ENCODE assay signal across 9 mouse cellular contexts in genomic region chr6:71803609-71804008, GRCm38 (mm10). TPM values are rescaled to one million over a fixed set of nuclear protein-coding genes. Genes with fewer than 3 reads are reported as not detected.
DNase-seq lines count a peak whose midpoint lies in the region; ATAC-seq and TF ChIP-seq lines count a peak whose summit lies in the region.
"Had no signal": no experiment of that assay in that cellular context is flagged by ENCODE, and none has a peak within 500 bp of the region (broad histone marks: within the 10 kb centered on the region; RNA-seq: fewer than 3 reads in every experiment).

No protein-coding gene starts in this region.

- DNase-seq in frontal cortex, postnatal 36 days (ENCODE audit: low spot score in 2 of 2) = no peak
- DNase-seq in left cerebral cortex, adult 2 months (ENCODE audit: extremely low spot score in 1 of 2, low spot score in 2 of 2) = no peak
- no peak for DNase-seq in left cerebral cortex, adult 11 months (ENCODE audit: low spot score)
- DNase-seq in midbrain, postnatal 0 days (ENCODE audit: low spot score) = no peak
- DNase-seq in natural killer cell, adult 2 months (ENCODE audit: low spot score in 2 of 2) = no peak
- DNase-seq in spleen, postnatal 36 days (ENCODE audit: low spot score in 2 of 2) = no peak

- TF ChIP-seq CTCF in left cerebral cortex, adult 2 months (IDR thresholded peaks at IDR 0.05) = no peak
- TF ChIP-seq CTCF in midbrain, postnatal 0 days (IDR thresholded peaks at IDR 0.05) = no peak

- no peak overlapping the region for H3K4me2 ChIP-seq in hindbrain, embryonic 12.5 days (replicated peaks)
- H3K4me2 ChIP-seq in midbrain, postnatal 0 days (ENCODE audit: low read depth, low read length, poor library complexity, severe bottlenecking) = no peak overlapping the region
- H3K4me2 ChIP-seq: embryonic facial prominence, embryonic 13.5 days had no signal

- peak; percentile 6 for ATAC-seq in frontal cortex, adult (ENCODE audit: low TSS enrichment)
- ATAC-seq in hindbrain, embryonic 12.5 days (ENCODE audit: low FRiP score) = peak; percentile 44; the same call in 1 of the 2 replicates
- 0 out of 2 replicates have a peak, but pooled peaks have one; percentile 9 for ATAC-seq in midbrain, postnatal 0 days (ENCODE audit: low FRiP score)

- no peaks in the 10 kb centered on the region for H3K9me3 ChIP-seq in hindbrain, embryonic 12.5 days (replicated peaks)
- H3K9me3 ChIP-seq in midbrain, postnatal 0 days (ENCODE audit: low read length) = no peaks in the 10 kb centered on the region
- H3K9me3 ChIP-seq: embryonic facial prominence, embryonic 13.5 days had no signal

- H3K27me3 ChIP-seq in hindbrain, embryonic 12.5 days = no peaks in the 10 kb centered on the region
- no peaks in the 10 kb centered on the region for H3K27me3 ChIP-seq in midbrain, postnatal 0 days (ENCODE audit: insufficient read depth, low read length)

- 95% methylated on average over 1 of the region's 1 CpGs for WGBS in hindbrain, embryonic 12.5 days
- WGBS in midbrain, postnatal 0 days = 88% methylated on average over 1 of the region's 1 CpGs

- intact Hi-C loops in left cerebral cortex, adult 2 months (cut with DNase I) = loop anchor here (1.0 to 5.0 kb wide), 8 partner anchors 56 to 651 kb away; partner anchors contain the start of genes Kdm3a, Reep1, Rmnd5a and Rnf103

- H3K9ac ChIP-seq in hindbrain, embryonic 12.5 days = no peak overlapping the region
- peak overlapping the region; percentile 33; the same call in 1 of the 2 replicates for H3K9ac ChIP-seq in midbrain, postnatal 0 days (replicated peaks; ENCODE audit: low read length, poor library complexity, severe bottlenecking)
- H3K9ac ChIP-seq: embryonic facial prominence, embryonic 13.5 days had no signal

- no peak overlapping the region for H3K4me3 ChIP-seq in left cerebral cortex, adult 2 months
- no peak overlapping the region for H3K4me3 ChIP-seq in hindbrain, embryonic 12.5 days
- no peak overlapping the region for H3K4me3 ChIP-seq in midbrain, postnatal 0 days (ENCODE audit: low read depth, low read length)
- H3K4me3 ChIP-seq: embryonic facial prominence, embryonic 13.5 days had no signal

- H3K27ac ChIP-seq in left cerebral cortex, adult 2 months = peak overlapping the region; percentile 84
- H3K27ac ChIP-seq in hindbrain, embryonic 12.5 days = peak overlapping the region; percentile 23; the same call in 1 of the 2 replicates
- H3K27ac ChIP-seq in midbrain, postnatal 0 days (ENCODE audit: low read depth, low read length) = no peak overlapping the region
- H3K27ac ChIP-seq: embryonic facial prominence, embryonic 13.5 days had no signal

- no peaks in the 10 kb centered on the region for H3K4me1 ChIP-seq in hindbrain, embryonic 12.5 days
- H3K4me1 ChIP-seq in midbrain, postnatal 0 days (ENCODE audit: insufficient read depth, low read length) = no peaks in the 10 kb centered on the region

- H3K36me3 ChIP-seq in hindbrain, embryonic 12.5 days = peaks cover 17% of the 10 kb centered on the region; the same call in 1 of the 2 replicates
- H3K36me3 ChIP-seq in midbrain, postnatal 0 days (ENCODE audit: insufficient read depth, low read length) = peaks cover 40% of the 10 kb centered on the region
- H3K36me3 ChIP-seq: embryonic facial prominence, embryonic 13.5 days had no signal

RNA-seq across cellular contexts. Expression of gene Mrpl35, which starts 23.2 kb away (rescaled TPM):
- total RNA-seq in left cerebral cortex, adult 2 months (2021) = 10 to 100 TPM; 27.8 to 29.6 TPM
- 41.9 and 47.1 TPM in 2 replicates for polyA plus RNA-seq in hindbrain, embryonic 12.5 days (2016; fragmentation: Nextera tagmentation; extraction: Ambion mirVana)
- 6.8 and 9.5 TPM in 2 replicates for total RNA-seq in midbrain, postnatal 0 days (2014; rRNA removed)
- polyA plus RNA-seq in midbrain, postnatal 0 days (2015; fragmentation: Nextera tagmentation; extraction: Ambion mirVana) = 45.6 and 46.2 TPM in 2 replicates

RNA-seq across cellular contexts. Expression of gene Immt, which starts 27.5 kb away (rescaled TPM):
- 100 to 1,000 TPM; 126 to 150 TPM for total RNA-seq in left cerebral cortex, adult 2 months (2021)
- 153 and 160 TPM in 2 replicates for polyA plus RNA-seq in hindbrain, embryonic 12.5 days (2016; fragmentation: Nextera tagmentation; extraction: Ambion mirVana)
- 100 and 107 TPM in 2 replicates for total RNA-seq in midbrain, postnatal 0 days (2014; rRNA removed)
- polyA plus RNA-seq in midbrain, postnatal 0 days (2015; fragmentation: Nextera tagmentation; extraction: Ambion mirVana) = 145 and 155 TPM in 2 replicates
